Mouse (Mus musculus) heart, embryonic 14.5 days (tissue): ENCODE data around the gene Ifnl2. TPM values are rescaled to one million over a fixed set of nuclear protein-coding genes. Genes with fewer than 3 reads are reported as not detected.
A peak's percentile ranks its signal among the peaks of the same experiment; 100 is the strongest.

Source experiments
- ATAC-seq: fragments of 200-750 bp; cut with Nextera tagmentation; 2 replicates; pipeline ENCODE4 v1.8.0; 2017; ENCODE audit warnings: low read depth, moderate TSS enrichment; ENCODE audit not compliant: insufficient number of reproducible peaks, insufficient read depth, low FRiP score
- H3K27ac ChIP-seq, 2 experiments: fragments of 200-500 bp in 1 of 2; fragments of 300-500 bp in 1 of 2; sonication (generic) in 1 of 2; replicated peaks in 1 of 2; 2 replicates each; pipeline ENCODE4 v1.5.1; 2012 to 2014; ENCODE audit warnings: low read depth in 2 of 2, low read length in 2 of 2, control low read depth in 1 of 2, mild to moderate bottlenecking in 1 of 2, mixed read lengths in 1 of 2; ENCODE audit not compliant: control insufficient read depth in 1 of 2, insufficient read depth in 1 of 2
- H3K27me3 ChIP-seq: fragments of 300-500 bp; sonication (generic); 2 replicates; pipeline ENCODE4 v1.6.1; 2014; ENCODE audit warnings: mild to moderate bottlenecking, low read length, control low read depth; ENCODE audit not compliant: control insufficient read depth, insufficient read depth
- H3K36me3 ChIP-seq: fragments of 300-500 bp; sonication (generic); 2 replicates; pipeline ENCODE4 v1.6.1; 2014; ENCODE audit warnings: mild to moderate bottlenecking, control low read depth, low read length, mixed read lengths; ENCODE audit not compliant: control insufficient read depth, insufficient read depth
- H3K4me1 ChIP-seq, 2 experiments: fragments of 200-500 bp in 1 of 2; fragments of 300-500 bp in 1 of 2; sonication (generic) in 1 of 2; 2 replicates each; pipeline ENCODE4 v1.6.1; 2012 to 2014; ENCODE audit warnings: low read length in 2 of 2, control low read depth in 1 of 2, mixed read lengths in 1 of 2; ENCODE audit not compliant: control insufficient read depth in 2 of 2, insufficient read depth in 2 of 2
- H3K4me2 ChIP-seq: fragments of 300-500 bp; sonication (generic); 2 replicates; pipeline ENCODE4 v1.6.1; 2014; ENCODE audit warnings: mild to moderate bottlenecking, low read length
- H3K4me3 ChIP-seq, 2 experiments: fragments of 200-500 bp in 1 of 2; fragments of 300-500 bp in 1 of 2; sonication (generic) in 1 of 2; 2 replicates each; pipeline ENCODE4 v1.5.1; 2012 to 2014; ENCODE audit warnings: low read length in 2 of 2, mild to moderate bottlenecking in 2 of 2, control low read depth in 1 of 2, low read depth in 1 of 2, moderate library complexity in 1 of 2; ENCODE audit not compliant: control insufficient read depth in 1 of 2, insufficient read depth in 1 of 2
- H3K9ac ChIP-seq: fragments of 300-500 bp; sonication (generic); 2 replicates; pipeline ENCODE4 v1.6.1; 2014; ENCODE audit warnings: mild to moderate bottlenecking, low read length
- H3K9me3 ChIP-seq: fragments of 300-500 bp; sonication (generic); 2 replicates; pipeline ENCODE4 v1.6.1; 2016; ENCODE audit warnings: low read length, control low read depth; ENCODE audit not compliant: control insufficient read depth
- WGBS: fragments of 180-500 bp; shearing (Covaris S2); extraction: QIAGEN DNeasy Blood & Tissue Kit; methylation state at CpG from one replicate; pipeline ENCODE4 v1.1.7; 2014; 5-methylcytosine and 5-hydroxymethylcytosine counted together
- polyA plus RNA-seq: library from polyadenylated mRNA; unstranded; fragments of >200 nt; fragmentation: Nextera tagmentation; extraction: Ambion mirVana; gene quantifications from 2 replicates; pipeline ENCODE4 v1.2.1, GENCODE M21; 2014

The Ifnl2 gene
- polyA plus RNA-seq, 1 experiment from 2014 or later = not detected

GRCm38 (mm10) chr7:28476191-28476590, 34.1 kb downstream of the Ifnl2 start:
- ATAC-seq = no peak
- Histone ChIP-seq H3K9ac (no peak overlapping the region), H3K27ac (no peak overlapping the region), H3K4me3 (no peak overlapping the region), H3K9me3 (no peaks in the 10 kb centered on the region), H3K4me1 (peaks cover 2 to 3% of the 10 kb centered on the region in 2 experiments; a peak in 3 of 4 replicates), H3K4me2 (no peak overlapping the region), H3K36me3 (no peaks in the 10 kb centered on the region), H3K27me3 (no peaks in the 10 kb centered on the region)
- WGBS = 84% methylated on average over 6 of the region's 6 CpGs

GRCm38 (mm10) chr7:28467213-28467751, 43.0 kb downstream of the Ifnl2 start:
- ATAC-seq = peak; percentile 60; the same call in 1 of the 2 replicates
- no peaks in the 10 kb centered on the region for H3K36me3 ChIP-seq
- H3K4me2 ChIP-seq = peak overlapping the region; percentile 82
- peak overlapping the region; percentile 47 to 54 for H3K4me3 ChIP-seq
- H3K27me3 ChIP-seq = peaks cover 24% of the 10 kb centered on the region
- peak overlapping the region; percentile 65 for H3K9ac ChIP-seq
- no peaks in the 10 kb centered on the region for H3K9me3 ChIP-seq
- under 1% methylated on average over 60 of the region's 63 CpGs for WGBS
- no peak overlapping the region for H3K27ac ChIP-seq
- H3K4me1 ChIP-seq = peaks cover 12 to 18% of the 10 kb centered on the region in 2 experiments; a peak in 3 of 4 replicates

GRCm38 (mm10) chr7:28466721-28467212, 43.5 kb downstream of the Ifnl2 start:
- Histone ChIP-seq H3K4me1 (peaks cover 12 to 18% of the 10 kb centered on the region in 2 experiments; a peak in 3 of 4 replicates), H3K4me3 (peak overlapping the region; percentile 47 to 54), H3K36me3 (no peaks in the 10 kb centered on the region), H3K27me3 (peaks cover 24% of the 10 kb centered on the region), H3K27ac (no peak overlapping the region), H3K9ac (peak overlapping the region; percentile 65), H3K4me2 (peak overlapping the region; percentile 82), H3K9me3 (no peaks in the 10 kb centered on the region)
- WGBS = 12% methylated on average over 40 of the region's 40 CpGs
- no peak for ATAC-seq

GRCm38 (mm10) chr7:28464416-28465212, 45.6 kb downstream of the Ifnl2 start:
- H3K9me3 ChIP-seq = no peaks in the 10 kb centered on the region
- H3K27me3 ChIP-seq = peaks cover 24% of the 10 kb centered on the region
- peaks cover 6 to 9% of the 10 kb centered on the region in 2 experiments; a peak in 2 of 4 replicates for H3K4me1 ChIP-seq
- no peak overlapping the region for H3K9ac ChIP-seq
- ATAC-seq = no peak
- H3K4me2 ChIP-seq = no peak overlapping the region
- H3K4me3 ChIP-seq = no peak overlapping the region
- H3K27ac ChIP-seq = no peak overlapping the region
- peaks cover 5% of the 10 kb centered on the region for H3K36me3 ChIP-seq
- WGBS = 58% methylated on average over 10 of the region's 10 CpGs

GRCm38 (mm10) chr7:28462769-28463168, 47.5 kb downstream of the Ifnl2 start:
- Histone ChIP-seq H3K4me2 (no peak overlapping the region), H3K27ac (no peak overlapping the region), H3K36me3 (peaks cover 20% of the 10 kb centered on the region), H3K9me3 (no peaks in the 10 kb centered on the region), H3K4me1 (peaks cover 5 to 9% of the 10 kb centered on the region in 2 experiments; a peak in 2 of 4 replicates), H3K4me3 (no peak overlapping the region), H3K9ac (no peak overlapping the region), H3K27me3 (peaks cover 17% of the 10 kb centered on the region)
- ATAC-seq = no peak
- WGBS = 87% methylated on average over 2 of the region's 2 CpGs

GRCm38 (mm10) chr7:28460361-28460760, 49.9 kb downstream of the Ifnl2 start:
- Histone ChIP-seq H3K27me3 (no peaks in the 10 kb centered on the region), H3K9me3 (no peaks in the 10 kb centered on the region), H3K4me1 (no peaks in the 10 kb centered on the region), H3K4me2 (no peak overlapping the region), H3K27ac (no peak overlapping the region), H3K9ac (no peak overlapping the region), H3K36me3 (peaks cover 21% of the 10 kb centered on the region), H3K4me3 (no peak overlapping the region)
- no peak for ATAC-seq
- 95% methylated on average over 4 of the region's 5 CpGs for WGBS
